Mouse (Mus musculus) midbrain, embryonic 10.5 days (tissue): ENCODE measurements around the gene Pik3r2. TPM values are rescaled to one million over a fixed set of nuclear protein-coding genes. Genes with fewer than 3 reads are reported as not detected.

ENCODE experiments used
- DNase-seq: peaks from one replicate; pipeline ENCODE4 v3.0.0-alpha.2; 2017; ENCODE audit warnings: low spot score
- H3K27ac ChIP-seq: fragments of 300-500 bp; sonication (generic); replicated peaks from 2 replicates; pipeline ENCODE4 v1.5.1; 2016; ENCODE audit warnings: mild to moderate bottlenecking
- H3K27me3 ChIP-seq: fragments of 300-500 bp; sonication (generic); 2 replicates; pipeline ENCODE4 v1.6.1; 2016; ENCODE audit warnings: low read depth, mild to moderate bottlenecking; ENCODE audit not compliant: poor library complexity, severe bottlenecking
- H3K36me3 ChIP-seq: fragments of 300-500 bp; sonication (generic); 2 replicates; pipeline ENCODE4 v1.6.1; 2016; ENCODE audit warnings: mild to moderate bottlenecking, moderate library complexity
- H3K4me1 ChIP-seq: fragments of 300-500 bp; sonication (generic); 2 replicates; pipeline ENCODE4 v1.6.1; 2016
- H3K4me3 ChIP-seq: fragments of 300-500 bp; sonication (generic); 2 replicates; pipeline ENCODE4 v1.5.1; 2016; ENCODE audit warnings: mild to moderate bottlenecking, moderate library complexity
- H3K9me3 ChIP-seq: fragments of 300-500 bp; sonication (generic); replicated peaks from 2 replicates; pipeline ENCODE4 v1.6.1; 2016; ENCODE audit warnings: mild to moderate bottlenecking
- WGBS: fragments of 180-500 bp; shearing (Covaris S2); methylation state at CpG from one replicate; pipeline ENCODE4 v1.1.7; 2016; 5-methylcytosine and 5-hydroxymethylcytosine counted together
- polyA plus RNA-seq: library from polyadenylated mRNA; unstranded; fragments of >200 nt; fragmentation: Nextera tagmentation; extraction: Ambion mirVana; gene quantifications from 2 replicates; pipeline ENCODE4 v1.2.1, GENCODE M21; 2016

The Pik3r2 gene
- polyA plus RNA-seq, 1 experiment from 2014 or later: 66.2 TPM

GRCm38 (mm10) chr8:70737705-70738104 is 38.8 kb downstream of the Pik3r2 start:
- H3K4me1 ChIP-seq: peaks cover 2% of the 10 kb centered on the region
- no peak overlapping the region for H3K27ac ChIP-seq
- H3K4me3 ChIP-seq: no peak overlapping the region
- no peaks in the 10 kb centered on the region for H3K9me3 ChIP-seq
- peaks cover 51% of the 10 kb centered on the region for H3K27me3 ChIP-seq
- no peaks in the 10 kb centered on the region for H3K36me3 ChIP-seq
- WGBS: 70% methylated on average over 5 of the region's 5 CpGs
- DNase-seq: no peak

- Histone ChIP-seq H3K36me3 (no peaks in the 10 kb centered on the region), H3K27ac (no peak overlapping the region), H3K27me3 (peaks cover 76% of the 10 kb centered on the region), H3K4me1 (peaks cover 11% of the 10 kb centered on the region), H3K9me3 (no peaks in the 10 kb centered on the region), H3K4me3 (no peak overlapping the region)
- 87% methylated on average over 4 of the region's 4 CpGs for WGBS
- no peak for DNase-seq
These were observed 45.6 kb downstream of the Pik3r2 start for GRCm38 (mm10) chr8:70730956-70731355.

- Histone ChIP-seq H3K27me3 (peaks cover 79% of the 10 kb centered on the region), H3K4me3 (peak overlapping the region; percentile 43), H3K4me1 (peaks cover 11% of the 10 kb centered on the region), H3K36me3 (no peaks in the 10 kb centered on the region), H3K9me3 (no peaks in the 10 kb centered on the region), H3K27ac (peak overlapping the region; percentile 49; the same call in 1 of the 2 replicates)
- WGBS: 5% methylated on average over 34 of the region's 34 CpGs
- no peak for DNase-seq
These were observed 46.6 kb downstream of the Pik3r2 start for GRCm38 (mm10) chr8:70729808-70730475.

- no peaks in the 10 kb centered on the region for H3K36me3 ChIP-seq
- peaks cover 60% of the 10 kb centered on the region for H3K27me3 ChIP-seq
- H3K4me3 ChIP-seq: no peak overlapping the region
- no peaks in the 10 kb centered on the region for H3K9me3 ChIP-seq
- H3K4me1 ChIP-seq: peaks cover 14% of the 10 kb centered on the region
- DNase-seq: no peak
- WGBS: 51% methylated on average over 11 of the region's 11 CpGs
- no peak overlapping the region for H3K27ac ChIP-seq
These were observed 49.8 kb downstream of the Pik3r2 start for GRCm38 (mm10) chr8:70726721-70727120.

- 29% methylated on average over 14 of the region's 14 CpGs for WGBS
- H3K9me3 ChIP-seq: no peaks in the 10 kb centered on the region
- H3K4me3 ChIP-seq: no peak overlapping the region
- no peaks in the 10 kb centered on the region for H3K36me3 ChIP-seq
- H3K27ac ChIP-seq: no peak overlapping the region
- peaks cover 56% of the 10 kb centered on the region for H3K27me3 ChIP-seq
- H3K4me1 ChIP-seq: peaks cover 14% of the 10 kb centered on the region
- DNase-seq: no peak
These were observed 50.6 kb downstream of the Pik3r2 start for GRCm38 (mm10) chr8:70725792-70726447.

GRCm38 (mm10) chr8:70724216-70724615 is 52.3 kb downstream of the Pik3r2 start:
- Histone ChIP-seq H3K27me3 (peaks cover 44% of the 10 kb centered on the region), H3K9me3 (no peaks in the 10 kb centered on the region), H3K4me3 (no peak overlapping the region), H3K27ac (0 out of 2 replicates have a peak overlapping the region, but pooled peaks have one; percentile 28), H3K36me3 (no peaks in the 10 kb centered on the region), H3K4me1 (peaks cover 8% of the 10 kb centered on the region)
- WGBS: 84% methylated on average over 12 of the region's 12 CpGs
- no peak for DNase-seq

GRCm38 (mm10) chr8:70723486-70724210 is 52.9 kb downstream of the Pik3r2 start, which contains the start of gene Pde4c:
Pde4c (plus strand) TSS chr8:70723720.
- Histone ChIP-seq H3K27ac (0 out of 2 replicates have a peak within 1 kb of the TSS, but pooled peaks have one; percentile 28), H3K4me1 (peaks cover 8% of the 10 kb centered on the region), H3K27me3 (peaks cover 41% of the 10 kb centered on the region), H3K4me3 (no peak within 1 kb of the TSS), H3K9me3 (no peaks in the 10 kb centered on the region), H3K36me3 (no peaks in the 10 kb centered on the region)
- WGBS: 77% methylated on average over 7 of the region's 7 CpGs
- no peak for DNase-seq

GRCm38 (mm10) chr8:70721601-70722000 is 54.9 kb downstream of the Pik3r2 start:
- Histone ChIP-seq H3K9me3 (no peaks in the 10 kb centered on the region), H3K27me3 (peaks cover 33% of the 10 kb centered on the region), H3K4me3 (no peak overlapping the region), H3K27ac (no peak overlapping the region), H3K4me1 (peaks cover 8% of the 10 kb centered on the region), H3K36me3 (no peaks in the 10 kb centered on the region)
- no peak for DNase-seq
- WGBS: 84% methylated on average over 8 of the region's 8 CpGs

- 4% methylated on average over 3 of the region's 3 CpGs for WGBS
- Histone ChIP-seq H3K4me3 (no peak overlapping the region), H3K9me3 (no peaks in the 10 kb centered on the region), H3K27ac (no peak overlapping the region), H3K36me3 (no peaks in the 10 kb centered on the region), H3K27me3 (peaks cover 27% of the 10 kb centered on the region), H3K4me1 (peaks cover 7% of the 10 kb centered on the region)
- peak; percentile 78 for DNase-seq
These were observed 55.8 kb downstream of the Pik3r2 start for GRCm38 (mm10) chr8:70720739-70721138.

- Histone ChIP-seq H3K36me3 (no peaks in the 10 kb centered on the region), H3K27me3 (peaks cover 26% of the 10 kb centered on the region), H3K9me3 (no peaks in the 10 kb centered on the region), H3K4me3 (no peak overlapping the region), H3K4me1 (peaks cover 7% of the 10 kb centered on the region), H3K27ac (no peak overlapping the region)
- no peak for DNase-seq
- WGBS: 66% methylated on average over 9 of the region's 9 CpGs
These were observed 56.7 kb downstream of the Pik3r2 start for GRCm38 (mm10) chr8:70719796-70720270.

GRCm38 (mm10) chr8:70718297-70718696 is 58.2 kb downstream of the Pik3r2 start, which contains the start of gene Gm3336:
Gm3336 (plus strand) TSS chr8:70718543.
- Histone ChIP-seq H3K9me3 (no peaks in the 10 kb centered on the region), H3K27ac (no peak within 1 kb of the TSS), H3K4me3 (peak within 1 kb of the TSS; percentile 22; the same call in 1 of the 2 replicates), H3K4me1 (peaks cover 14% of the 10 kb centered on the region), H3K36me3 (no peaks in the 10 kb centered on the region), H3K27me3 (peaks cover 26% of the 10 kb centered on the region)
- peak; percentile 54 for DNase-seq
- WGBS: 2% methylated on average over 19 of the region's 19 CpGs
